Mouse (Mus musculus): Measurements from ENCODE around the gene Mylk2. TPM values are rescaled to one million over a fixed set of nuclear protein-coding genes. Genes with fewer than 3 reads are reported as not detected.

The Mylk2 gene
- total RNA-seq, 2 experiments from 2014 or later: not detected

DNA sequence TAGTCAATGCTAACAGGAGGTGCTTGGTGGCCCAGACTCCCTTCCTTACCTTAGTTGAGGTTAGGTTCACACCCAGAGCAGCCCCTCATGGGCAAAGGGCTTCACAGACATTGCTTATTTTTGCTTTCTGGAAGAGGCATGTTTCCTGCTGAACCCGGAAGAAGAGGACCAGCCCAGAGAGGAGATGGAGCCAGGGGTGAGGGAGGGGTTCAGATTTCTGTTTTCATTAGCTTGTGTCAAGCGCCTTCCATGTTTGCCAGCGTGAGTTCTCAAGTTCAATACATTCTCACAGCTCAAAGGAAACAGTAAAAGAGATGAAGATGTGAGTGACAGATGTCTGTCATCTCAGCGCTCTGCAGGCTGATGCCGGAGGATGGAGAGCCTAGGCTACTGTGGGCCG, 1.3 kb upstream of the Mylk2 start:
- intact Hi-C loops (cut with DNase I): no loop called here
- no peak for DNase-seq (ENCODE audit: extremely low spot score in 1 of 2, low spot score in 2 of 2)

DNA sequence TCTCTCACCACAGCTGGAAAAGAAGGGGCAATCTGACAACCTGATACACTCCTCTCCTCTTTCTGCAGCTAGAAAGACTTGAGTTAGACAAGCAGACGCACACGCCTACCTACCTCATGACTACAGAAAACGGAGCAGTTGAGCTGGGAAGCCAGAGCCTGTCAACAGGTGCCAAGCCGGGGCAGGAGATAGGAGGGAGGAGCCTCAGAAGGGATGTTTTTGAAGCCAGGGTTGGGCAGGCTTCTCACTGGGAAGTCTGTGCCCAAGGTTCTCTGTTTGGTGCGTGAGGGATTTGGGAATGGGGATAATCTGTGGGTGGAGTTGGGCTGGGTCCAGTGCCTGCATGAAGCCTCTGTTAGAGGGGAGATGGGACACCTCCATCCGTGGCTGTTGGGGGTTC, 280 bp downstream of the Mylk2 start:
- intact Hi-C loops (cut with DNase I): no loop called here
- DNase-seq (ENCODE audit: extremely low spot score in 1 of 2, low spot score in 2 of 2): no peak

- intact Hi-C loops (cut with DNase I): no loop called here
Observed at GRCm38 (mm10) chr2:152913471-152913870, 2.3 kb downstream of the Mylk2 start.

GRCm38 (mm10) chr2:152914310-152915120, 3.4 kb downstream of the Mylk2 start:
- intact Hi-C loops (cut with DNase I): loop anchor here (2.0 to 5.0 kb wide), 2 partner anchors 103 to 228 kb away; partner anchors contain the start of gene Pdrg1
- peak; percentile 88 to 91 for DNase-seq (ENCODE audit: extremely low spot score in 1 of 2, low spot score in 2 of 2)

More at GRCm38 (mm10) chr2:152913471-152913870, 2.3 kb downstream of the Mylk2 start:
- DNase-seq (ENCODE audit: extremely low spot score in 1 of 2, low spot score in 2 of 2): no peak

DNA sequence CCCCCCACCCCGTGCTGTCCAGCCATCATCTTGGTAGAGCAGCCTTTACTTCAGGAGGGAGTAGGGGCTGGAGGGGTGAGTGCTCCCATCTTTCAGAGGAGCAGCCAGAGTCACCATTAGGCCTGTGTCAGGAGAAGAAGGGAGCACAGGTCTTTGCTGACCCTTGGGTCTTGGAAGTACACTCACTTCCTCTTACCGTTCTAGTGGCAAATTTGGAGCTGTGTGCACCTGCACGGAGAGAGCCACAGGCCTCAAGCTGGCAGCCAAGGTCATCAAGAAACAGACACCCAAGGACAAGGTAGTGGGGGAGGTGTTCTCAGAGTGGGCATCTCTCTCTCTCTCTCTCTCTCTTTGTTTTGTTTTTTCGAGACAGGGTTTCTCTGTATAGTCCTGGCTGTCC, 4.3 kb downstream of the Mylk2 start:
- DNase-seq (ENCODE audit: extremely low spot score in 1 of 2, low spot score in 2 of 2): no peak
- intact Hi-C loops (cut with DNase I): loop anchor here (2.0 to 5.0 kb wide), 2 partner anchors 102 to 227 kb away; partner anchors contain the start of gene Pdrg1

DNA sequence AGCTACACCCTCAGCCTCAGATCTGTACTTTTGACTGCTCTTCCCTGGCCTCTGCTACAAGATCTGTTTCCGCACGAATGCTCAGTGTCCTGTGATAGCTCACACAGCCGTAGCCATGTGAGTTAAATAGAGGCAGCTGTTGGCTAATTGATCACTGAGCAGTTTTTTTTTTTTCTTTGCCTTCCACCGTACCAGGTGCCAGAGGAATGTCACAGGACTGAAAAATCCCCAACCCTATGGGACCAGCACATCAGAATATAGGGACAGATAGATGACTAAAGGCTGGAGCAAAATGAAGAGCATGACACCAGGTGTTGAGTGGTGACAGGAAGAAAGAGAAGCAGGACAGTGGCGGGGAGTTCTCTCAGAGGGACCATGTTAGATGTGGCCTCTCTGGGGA, 5.0 kb downstream of the Mylk2 start:
- no peak for DNase-seq (ENCODE audit: extremely low spot score in 1 of 2, low spot score in 2 of 2)
- intact Hi-C loops (cut with DNase I): loop anchor here (5.0 kb wide), 1 partner anchor 101 kb away; the partner anchor contains the start of gene Pdrg1

DNA sequence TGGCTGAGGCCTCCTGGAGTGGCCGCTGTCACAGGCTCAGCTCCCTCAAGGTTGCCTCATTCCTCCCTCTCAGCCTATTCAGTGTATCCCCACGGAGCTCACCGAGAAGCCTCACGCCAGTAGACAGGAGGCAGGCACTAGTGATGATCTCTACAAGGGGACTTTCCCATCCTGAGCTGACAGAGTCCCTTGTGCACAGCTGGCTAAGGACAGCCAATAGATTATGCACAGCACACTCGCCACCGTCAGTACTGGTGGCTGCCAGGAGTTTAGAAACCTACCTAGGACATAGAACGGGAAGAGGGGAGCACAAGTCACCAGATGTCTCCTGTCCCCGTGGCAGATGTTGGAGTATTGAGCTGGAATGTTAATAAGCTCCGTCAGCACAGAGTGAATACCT, 6.5 kb downstream of the Mylk2 start:
- DNase-seq (ENCODE audit: extremely low spot score in 1 of 2, low spot score in 2 of 2): no peak
- intact Hi-C loops (cut with DNase I): loop anchor here (5.0 kb wide), 1 partner anchor 100 kb away; the partner anchor contains the start of gene Pdrg1

DNA sequence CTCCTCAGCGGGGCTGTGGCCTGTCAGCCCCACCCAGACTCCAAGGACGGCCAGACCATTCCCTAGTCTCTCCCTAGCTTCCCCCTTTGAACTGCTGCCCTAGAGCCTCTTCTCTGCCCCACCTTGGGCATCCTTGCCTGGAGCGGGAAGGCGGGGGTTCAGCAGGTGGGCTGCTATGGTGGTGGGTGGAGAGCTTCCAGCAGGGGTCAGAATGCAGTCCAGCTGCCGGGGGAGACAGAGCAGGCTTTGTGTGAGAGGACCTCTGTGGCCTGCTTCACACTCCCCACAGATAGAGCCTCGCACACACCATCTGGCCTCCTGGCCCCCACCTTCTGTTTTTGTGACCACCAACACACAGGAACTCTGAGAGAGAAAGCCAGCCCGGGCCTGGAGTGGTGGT, 11.2 kb downstream of the Mylk2 start:
- intact Hi-C loops (cut with DNase I): no loop called here
- DNase-seq (ENCODE audit: extremely low spot score in 1 of 2, low spot score in 2 of 2): no peak

GRCm38 (mm10) chr2:152923621-152924020, 12.5 kb downstream of the Mylk2 start:
- intact Hi-C loops (cut with DNase I): no loop called here
- no peak for DNase-seq (ENCODE audit: extremely low spot score in 1 of 2, low spot score in 2 of 2)

GRCm38 (mm10) chr2:152924128-152924527, 13.0 kb downstream of the Mylk2 start:
- DNase-seq (ENCODE audit: extremely low spot score in 1 of 2, low spot score in 2 of 2): no peak
- intact Hi-C loops (cut with DNase I): no loop called here

DNA sequence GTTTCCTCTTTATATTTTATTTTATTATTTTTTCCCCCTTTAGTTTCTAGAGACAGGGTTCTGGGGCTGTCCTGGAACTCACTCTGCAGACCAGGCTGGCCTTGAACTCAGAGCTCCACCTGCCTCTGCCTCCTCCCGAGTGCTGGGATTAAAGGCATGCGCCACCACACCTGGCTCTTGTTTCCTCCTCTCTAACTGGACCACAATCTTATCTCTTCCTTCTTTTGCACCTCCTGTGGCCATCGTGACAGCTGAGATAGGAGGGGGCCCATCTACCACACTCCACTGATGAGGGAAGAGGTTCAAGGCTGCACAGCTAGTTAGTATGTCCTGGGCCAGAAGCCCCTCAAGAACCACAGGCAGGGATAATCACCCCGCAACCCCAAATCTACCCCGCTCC, 13.4 kb downstream of the Mylk2 start:
- DNase-seq (ENCODE audit: extremely low spot score in 1 of 2, low spot score in 2 of 2): no peak
- intact Hi-C loops (cut with DNase I): no loop called here

GRCm38 (mm10) chr2:152925189-152925872, 14.2 kb downstream of the Mylk2 start:
- intact Hi-C loops (cut with DNase I): no loop called here
- DNase-seq (ENCODE audit: extremely low spot score in 1 of 2, low spot score in 2 of 2): peak in 1 of 2 experiments; percentile 89

DNA sequence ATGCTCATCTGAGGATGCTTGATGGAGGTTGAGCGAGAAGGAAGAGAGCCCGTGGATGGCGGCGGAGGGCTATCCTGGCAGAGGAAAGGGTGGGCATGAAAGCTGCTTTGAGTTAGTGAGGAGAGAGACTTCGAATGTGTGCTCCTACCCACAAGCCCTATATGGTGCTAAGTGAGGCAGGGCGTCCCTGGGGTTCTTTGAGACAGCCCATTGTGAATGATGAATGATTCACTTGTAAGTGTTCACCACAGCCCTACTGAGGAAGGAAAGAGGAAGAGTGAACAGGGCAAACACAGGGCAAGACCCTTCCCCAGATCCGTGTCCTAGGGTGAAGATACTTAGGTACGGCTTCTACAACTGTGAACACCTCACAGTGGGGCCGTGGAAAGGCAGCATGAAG, 15.7 kb downstream of the Mylk2 start:
- intact Hi-C loops (cut with DNase I): no loop called here
- no peak for DNase-seq (ENCODE audit: extremely low spot score in 1 of 2, low spot score in 2 of 2)

DNA sequence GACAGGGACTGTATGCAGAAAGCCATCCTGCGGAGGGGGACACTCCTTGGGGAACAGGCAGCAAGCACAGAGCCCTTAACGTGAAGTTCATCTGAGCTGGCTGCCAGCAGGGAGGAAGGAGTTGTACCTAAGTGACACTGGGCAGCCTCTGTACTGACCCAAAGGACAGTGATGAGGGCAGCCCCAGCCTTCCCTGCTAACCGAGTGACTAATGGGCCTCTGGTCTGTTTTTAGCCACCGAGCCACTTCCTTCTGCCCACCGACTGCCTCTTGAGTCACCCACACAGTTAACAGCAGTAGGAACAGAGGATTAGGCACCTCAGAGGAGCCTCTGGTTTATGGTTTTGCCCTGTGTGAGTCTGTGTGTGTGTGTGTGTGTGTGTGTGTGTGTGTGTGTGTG, 16.2 kb downstream of the Mylk2 start:
- intact Hi-C loops (cut with DNase I): no loop called here
- DNase-seq (ENCODE audit: extremely low spot score in 1 of 2, low spot score in 2 of 2): no peak

- DNase-seq (ENCODE audit: extremely low spot score in 1 of 2, low spot score in 2 of 2): no peak
- intact Hi-C loops (cut with DNase I): no loop called here
Observed at GRCm38 (mm10) chr2:152928219-152928987, 17.3 kb downstream of the Mylk2 start.

DNA sequence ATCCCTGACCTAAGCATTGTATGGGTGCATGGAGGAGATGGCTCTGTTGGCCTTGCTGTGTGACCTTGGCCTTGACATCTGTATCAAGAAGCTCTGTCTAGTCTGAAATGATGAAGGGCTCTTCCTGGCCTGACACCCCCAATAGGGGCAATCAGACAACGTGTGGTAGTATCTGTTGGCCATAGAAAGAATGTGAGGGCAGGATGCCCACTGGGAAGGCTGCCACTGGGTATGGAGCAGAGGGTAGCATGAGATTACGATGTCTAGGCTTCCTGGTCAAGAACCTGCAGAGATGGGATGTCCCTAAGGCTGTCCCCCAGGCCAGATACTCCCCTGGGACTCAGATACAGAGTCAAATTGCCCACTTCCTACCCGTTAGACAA, 17.8 kb downstream of the Mylk2 start:
- intact Hi-C loops (cut with DNase I): no loop called here
- DNase-seq (ENCODE audit: extremely low spot score in 1 of 2, low spot score in 2 of 2): no peak

- intact Hi-C loops (cut with DNase I): no loop called here
- DNase-seq (ENCODE audit: extremely low spot score in 1 of 2, low spot score in 2 of 2): peak in 1 of 2 experiments; percentile 81
Observed at GRCm38 (mm10) chr2:152930276-152930675, 19.1 kb downstream of the Mylk2 start.

GRCm38 (mm10) chr2:152931456-152932160, 20.5 kb downstream of the Mylk2 start:
- peak in 1 of 2 experiments; percentile 58 for DNase-seq (ENCODE audit: extremely low spot score in 1 of 2, low spot score in 2 of 2)
- intact Hi-C loops (cut with DNase I): no loop called here

GRCm38 (mm10) chr2:152933048-152933447, 21.9 kb downstream of the Mylk2 start, which contains the start of gene Foxs1:
Foxs1 (minus strand) TSS chr2:152933208.
- intact Hi-C loops (cut with DNase I): no loop called here
- DNase-seq (ENCODE audit: extremely low spot score in 1 of 2, low spot score in 2 of 2): peak in 1 of 2 experiments; percentile 71

Data from left cerebral cortex, postnatal 10 days (tissue).